Mouse (Mus musculus): ENCODE measurements around the gene Cd151.

DNA sequence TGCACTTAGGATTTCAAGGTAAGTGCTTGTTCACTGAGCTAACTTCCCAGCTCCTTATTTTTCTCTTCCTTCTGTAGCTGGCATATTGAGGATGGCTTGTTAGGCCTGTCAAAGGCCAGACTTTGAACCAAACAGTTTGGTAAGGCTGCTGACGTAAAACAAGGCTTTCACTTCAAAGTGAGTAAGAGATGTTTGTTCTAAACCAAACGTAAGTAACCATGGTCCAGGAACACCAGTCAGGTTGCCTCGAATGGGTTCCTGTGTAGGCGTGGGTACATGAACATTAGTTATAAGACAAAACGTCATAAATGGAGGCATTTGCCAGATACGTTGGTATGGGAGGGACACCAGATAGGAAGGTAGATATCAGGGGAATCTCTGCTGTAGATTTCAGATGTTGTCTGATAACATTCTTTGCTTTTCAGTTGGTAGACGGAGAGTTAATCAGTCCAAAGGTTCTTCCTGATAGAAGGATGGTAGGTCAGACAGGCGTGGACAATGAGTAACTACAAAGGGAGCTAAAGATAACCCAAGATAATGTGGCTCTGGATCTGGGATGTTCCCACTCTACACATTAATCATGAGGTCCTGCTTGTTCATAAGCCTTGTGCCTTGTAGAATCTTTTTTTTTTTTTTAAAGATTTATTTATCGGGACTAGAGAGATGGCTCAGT lies 47.0 kb upstream of the Cd151 start:
- TF ChIP-seq POLR2A (IDR thresholded peaks at IDR 0.05; ENCODE audit: low read depth, low read length) (no peak), CTCF (IDR thresholded peaks at IDR 0.05; ENCODE audit: extremely low read depth, insufficient read depth, insufficient read length, insufficient replicate concordance) (no peak)

All from spleen, adult 2 months (tissue).